Mouse (Mus musculus) thymus, postnatal 10 days (tissue): Measurements from ENCODE around the gene 1700042G07Rik.

ENCODE experiments used
- DNase-seq, 2 experiments: peaks; one replicate each; pipeline ENCODE4 v3.0.0; 2021; ENCODE audit warnings: low spot score in 2 of 2

The 1700042G07Rik gene

DNA sequence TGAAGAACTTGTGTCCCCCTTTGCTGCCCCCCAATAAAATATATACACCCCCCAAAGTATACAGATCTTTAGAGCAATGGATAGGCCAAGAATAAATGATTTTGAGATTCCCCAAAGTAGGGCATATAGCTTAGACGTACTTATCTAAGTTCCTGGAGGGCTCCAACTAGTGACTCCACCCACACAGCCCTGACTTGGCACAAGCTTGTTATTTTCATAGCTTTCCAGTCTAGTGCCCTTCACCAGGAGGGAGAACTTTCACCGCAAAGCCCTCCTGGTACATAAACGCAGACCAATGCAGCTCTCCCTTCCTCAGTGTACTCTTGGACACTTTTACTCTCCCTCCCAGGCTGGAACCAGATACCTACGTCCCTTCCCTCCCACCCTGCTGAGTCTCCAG, 11.0 kb upstream of the 1700042G07Rik start:
- no peak for DNase-seq

- no peak for DNase-seq
Measured at GRCm38 (mm10) chr4:116164759-116165554, 8.2 kb upstream of the 1700042G07Rik start.

DNA sequence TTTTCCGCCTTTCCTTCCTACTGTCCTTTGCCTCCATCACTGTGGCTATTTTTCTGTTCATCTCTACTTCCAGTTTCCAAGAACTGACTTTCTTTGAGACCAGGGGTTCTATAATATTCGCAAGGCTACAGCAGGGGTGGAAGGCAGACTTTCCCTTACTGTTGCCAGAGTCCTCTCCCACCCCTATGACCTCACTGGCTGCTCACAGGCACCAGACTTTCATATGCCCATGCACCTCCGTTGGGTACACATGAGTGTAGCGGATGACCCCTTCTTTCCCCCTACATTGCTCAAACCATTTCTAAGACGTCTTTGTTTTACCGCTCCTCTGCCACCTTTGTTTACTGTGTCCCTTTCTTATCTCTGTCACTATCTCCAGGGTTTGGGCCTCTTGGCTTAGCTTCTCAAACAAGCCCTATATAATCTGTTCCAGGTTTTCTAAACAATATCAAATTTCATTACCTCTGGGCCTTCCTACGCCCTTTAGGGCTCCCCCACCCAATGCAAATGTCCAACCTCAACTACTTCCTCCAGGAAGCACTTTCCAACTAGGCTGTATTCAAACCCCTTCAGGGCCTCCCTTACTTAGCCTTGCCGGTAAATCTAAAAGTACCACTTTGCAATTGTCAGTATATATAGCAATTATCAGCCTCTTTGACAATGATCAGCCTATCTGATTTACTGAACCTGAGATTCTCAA, 7.3 kb upstream of the 1700042G07Rik start:
- no peak for DNase-seq

DNA sequence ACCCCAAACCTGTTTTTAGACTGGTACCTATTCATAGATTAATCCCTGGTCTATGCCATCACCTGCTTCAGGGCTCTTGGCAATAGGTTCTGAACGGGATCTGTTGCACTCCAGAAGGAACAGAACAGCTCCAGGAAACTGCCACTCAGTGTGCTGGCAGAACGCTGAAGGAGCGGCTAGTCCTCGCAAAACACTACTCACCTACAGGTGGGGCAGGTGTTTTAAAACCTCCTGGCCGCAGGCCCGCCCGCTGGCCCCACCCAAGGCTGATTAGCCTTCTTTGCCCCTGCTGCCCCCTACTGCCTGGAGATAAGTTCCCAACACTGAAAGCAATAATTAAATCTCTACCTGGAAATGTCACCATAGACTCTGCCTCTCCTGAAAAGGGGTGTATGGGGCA, 5.8 kb upstream of the 1700042G07Rik start, which contains the start of gene Tspan1:
Tspan1 (minus strand) TSS at position 198 of the 400 bp plus-strand sequence.
- DNase-seq = no peak

DNA sequence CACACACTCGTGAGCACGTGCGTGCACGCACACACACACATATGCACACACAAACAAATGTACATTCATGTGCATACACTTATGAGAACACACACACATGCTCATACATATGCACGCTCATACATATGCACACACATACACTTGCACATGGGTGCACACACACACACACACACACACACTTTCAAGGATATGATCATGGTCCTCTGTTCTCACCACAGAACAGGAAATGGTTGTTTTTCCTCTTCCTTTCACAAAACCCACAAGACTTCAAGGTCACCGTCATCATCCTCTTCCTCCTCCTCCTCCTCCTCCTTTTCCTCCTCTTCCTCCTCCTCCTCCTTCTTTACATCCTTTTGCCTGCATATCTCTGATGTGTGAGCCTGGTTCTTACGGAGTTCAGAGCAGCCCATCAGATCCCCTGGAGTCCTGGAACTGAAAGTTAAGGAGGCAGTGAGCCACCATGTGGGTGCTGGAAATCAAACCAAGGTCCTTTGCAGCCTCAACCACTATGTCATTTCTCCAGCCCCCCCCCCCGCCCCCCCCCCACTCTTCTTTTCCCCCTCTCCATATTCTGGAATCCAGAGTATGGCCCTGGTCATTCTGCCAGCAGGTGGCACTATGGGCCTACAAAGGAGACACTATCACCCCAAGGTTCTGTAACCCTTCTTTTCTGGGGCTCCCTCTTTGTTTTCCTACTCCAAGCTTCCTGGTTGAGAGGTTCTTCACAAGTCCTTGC, 4.4 kb upstream of the 1700042G07Rik start:
- peak; percentile 55 to 75 for DNase-seq

DNA sequence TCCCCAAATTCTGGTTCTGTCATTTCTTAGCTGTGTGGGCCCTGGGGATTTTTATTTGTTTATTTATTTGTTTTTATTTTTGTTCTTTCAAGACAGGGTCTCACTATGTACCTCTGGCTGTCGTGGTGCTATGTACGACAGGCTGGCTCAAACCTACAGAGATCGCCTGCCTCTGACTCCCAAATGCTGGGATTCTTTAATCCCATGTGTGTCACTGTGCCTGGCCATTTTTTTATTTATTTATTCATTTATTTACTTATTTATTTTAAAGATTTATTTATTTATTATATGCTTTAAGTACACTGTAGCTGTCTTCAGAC, 3.9 kb upstream of the 1700042G07Rik start:
- no peak for DNase-seq

DNA sequence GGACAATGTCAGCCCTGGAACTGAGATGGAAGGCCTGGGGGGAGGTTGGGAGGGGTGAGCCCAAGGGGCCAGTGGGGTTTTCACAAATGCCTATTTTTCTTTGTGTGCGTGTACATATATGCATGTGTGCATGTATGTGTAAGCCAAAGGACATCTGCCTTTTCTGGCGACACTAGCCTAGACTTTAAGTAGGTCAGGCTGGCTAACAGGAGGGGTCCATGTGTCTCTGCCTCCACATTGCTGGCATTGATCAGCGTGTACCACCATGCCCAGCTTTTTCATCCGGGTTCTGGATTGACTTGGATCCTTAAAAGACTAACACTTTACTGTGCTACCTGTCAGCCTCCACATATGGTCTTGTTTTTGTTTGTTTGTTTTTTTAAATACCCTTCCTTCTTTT, 580 bp downstream of the 1700042G07Rik start:
- DNase-seq = no peak

GRCm38 (mm10) chr4:116174466-116175116, 1.4 kb downstream of the 1700042G07Rik start:
- no peak for DNase-seq

GRCm38 (mm10) chr4:116175136-116175535, 2.0 kb downstream of the 1700042G07Rik start:
- no peak for DNase-seq

DNA sequence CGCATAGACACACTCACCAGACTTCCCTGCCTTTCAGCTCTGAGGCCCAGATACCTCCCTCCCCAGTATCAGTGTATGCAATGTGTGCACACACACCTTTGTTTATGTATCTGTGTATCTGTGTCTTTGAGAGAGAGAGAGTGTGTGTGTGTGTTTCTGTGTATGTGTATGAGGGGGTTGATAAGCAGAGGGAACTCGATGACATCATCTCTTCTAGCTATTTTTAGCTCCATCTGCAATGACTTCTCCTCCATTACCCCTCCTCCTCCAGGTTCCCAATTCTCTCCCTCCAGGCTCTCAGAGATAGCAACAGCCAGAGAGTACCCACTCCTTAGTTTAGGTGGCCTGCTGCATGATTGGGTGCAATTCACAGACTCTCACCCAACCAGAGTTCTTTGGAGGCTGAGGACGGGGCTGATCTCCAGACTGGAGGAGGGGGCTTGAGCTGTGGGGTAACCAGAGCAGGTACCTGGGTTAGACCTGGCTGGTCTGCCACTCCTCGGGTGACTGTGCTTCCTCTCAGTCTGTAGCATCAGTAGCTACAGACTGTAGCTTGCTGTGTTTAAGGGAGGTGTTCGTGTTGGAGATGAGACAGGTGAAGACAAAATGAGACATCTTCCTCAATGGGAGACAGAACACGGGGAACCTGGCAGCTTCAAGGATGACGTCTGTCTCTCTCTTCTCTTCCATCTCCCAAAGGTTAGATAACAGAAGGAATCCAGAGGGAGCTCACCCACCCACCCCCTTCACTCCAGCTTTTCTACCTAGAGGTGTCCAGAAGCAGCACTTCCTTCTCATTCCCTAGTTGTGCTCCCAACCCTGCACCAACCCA, 2.8 kb downstream of the 1700042G07Rik start:
- DNase-seq = no peak

GRCm38 (mm10) chr4:116176543-116176988, 3.4 kb downstream of the 1700042G07Rik start:
- peak; percentile 51 to 58 for DNase-seq

DNA sequence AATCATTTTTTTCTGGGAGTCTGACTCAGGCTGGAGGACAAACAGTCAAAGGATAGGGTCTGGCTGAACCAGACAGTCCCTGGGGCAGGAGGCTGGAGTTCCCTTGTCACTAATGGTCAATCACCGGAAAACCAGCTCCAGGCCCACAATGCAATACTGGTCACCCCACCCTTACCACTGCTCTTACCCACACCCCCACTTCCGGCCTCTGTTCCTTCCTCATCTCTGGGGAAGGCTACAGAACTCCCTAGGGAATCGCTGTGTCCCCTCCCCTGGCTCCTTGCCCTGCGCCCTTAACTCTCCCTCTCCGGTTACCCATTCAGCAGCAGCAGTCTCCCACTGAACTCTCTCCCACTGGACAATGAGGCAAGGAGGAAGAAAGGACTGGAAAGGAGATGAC, 4.0 kb downstream of the 1700042G07Rik start:
- no peak for DNase-seq

GRCm38 (mm10) chr4:116182079-116182478, 8.9 kb downstream of the 1700042G07Rik start:
- DNase-seq = no peak

DNA sequence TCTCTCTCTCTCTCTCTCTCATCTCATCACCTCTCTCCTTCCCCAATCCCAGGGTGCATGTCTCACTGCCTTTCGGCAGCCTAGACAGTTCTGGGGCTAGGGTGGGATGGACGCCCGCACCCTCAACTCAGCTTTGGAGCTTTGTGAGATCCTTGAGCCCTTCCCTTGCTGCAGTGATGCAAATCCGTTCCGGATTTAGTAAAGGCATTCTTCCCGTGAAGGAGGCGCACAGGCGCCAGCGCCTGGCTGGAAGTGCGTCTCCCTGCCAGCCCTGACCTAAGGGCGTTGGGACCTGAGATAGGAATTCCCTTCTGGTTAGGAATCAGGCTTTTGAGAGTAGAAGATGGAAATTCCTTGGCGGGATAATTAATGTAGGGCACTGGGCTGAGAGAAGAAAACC, 9.6 kb downstream of the 1700042G07Rik start:
- DNase-seq = no peak

- no peak for DNase-seq
Measured at GRCm38 (mm10) chr4:116185083-116185482, 11.9 kb downstream of the 1700042G07Rik start.

DNA sequence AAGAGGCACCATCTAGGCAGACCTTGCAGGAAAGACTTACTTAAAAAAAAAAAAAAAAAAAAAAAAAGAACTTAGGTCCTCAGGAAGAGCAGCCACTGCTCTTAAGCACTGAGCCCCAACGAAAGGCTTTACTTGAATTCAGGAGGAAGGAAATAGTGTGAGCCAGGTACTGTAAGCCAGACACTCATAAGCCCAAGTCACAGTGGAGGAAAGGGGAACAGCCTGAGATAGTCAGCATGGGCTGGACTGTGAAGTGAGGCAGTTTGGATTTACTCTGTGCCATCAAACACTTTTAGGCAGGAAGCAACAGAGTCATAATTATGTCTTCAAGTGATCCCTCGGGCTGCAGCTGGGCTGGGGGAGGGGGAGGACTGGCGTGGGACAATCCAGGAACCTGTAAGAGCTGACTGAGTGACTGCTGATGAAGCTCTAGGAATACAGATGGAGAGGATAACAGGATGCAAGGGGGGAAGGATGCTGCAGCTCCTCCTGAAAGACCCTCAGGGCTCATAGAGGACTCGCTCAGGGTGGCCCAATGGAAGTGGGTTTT, 19.2 kb downstream of the 1700042G07Rik start:
- DNase-seq = no peak

- DNase-seq = no peak
Measured at GRCm38 (mm10) chr4:116193583-116194383, 20.6 kb downstream of the 1700042G07Rik start.

DNA sequence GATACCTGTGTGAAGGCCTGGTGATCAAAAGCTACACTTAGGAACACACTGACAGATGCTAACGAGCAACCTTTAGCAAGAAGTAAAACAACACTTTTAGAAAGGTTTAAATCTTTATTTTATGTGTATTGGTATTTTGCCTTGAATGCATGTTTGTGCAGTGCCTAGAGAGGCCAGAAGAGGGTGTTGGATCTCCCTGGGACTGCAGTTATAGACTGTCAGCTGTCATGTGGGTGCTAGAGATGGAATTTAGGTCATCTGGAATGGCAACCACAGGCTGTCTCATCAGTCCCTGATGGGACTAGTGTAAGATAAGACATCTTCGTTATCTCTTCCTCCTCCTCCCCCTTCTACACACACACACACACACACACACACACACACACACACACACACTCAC, 25.2 kb downstream of the 1700042G07Rik start:
- peak; percentile 13 to 18 for DNase-seq

- DNase-seq = no peak
Measured at GRCm38 (mm10) chr4:116204422-116204821, 31.2 kb downstream of the 1700042G07Rik start.

DNA sequence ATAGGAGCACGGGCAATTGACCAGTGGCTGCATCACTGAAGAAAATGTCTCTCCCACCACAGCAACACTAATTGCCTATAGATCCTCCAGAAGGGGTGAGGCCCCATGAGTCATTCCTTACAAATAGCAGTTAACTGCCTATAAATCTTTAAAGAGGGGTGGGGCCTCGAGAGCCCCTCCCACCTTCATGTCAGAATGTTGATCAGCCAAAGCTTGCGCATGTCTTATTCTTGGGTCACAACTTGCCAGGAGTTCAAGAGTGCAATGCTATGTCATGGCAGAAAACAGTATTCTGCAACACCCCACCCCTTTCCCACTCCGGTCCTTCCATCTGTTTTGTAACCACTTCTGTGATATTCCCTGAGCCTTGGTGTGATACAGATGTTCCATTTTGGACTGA, 33.4 kb downstream of the 1700042G07Rik start:
- DNase-seq = no peak
